Mouse (Mus musculus): ENCODE measurements around the gene Sema6d.

GRCm38 (mm10) chr2:124660686-124661085, 570.9 kb downstream of the Sema6d start:
- TF ChIP-seq CTCF (IDR thresholded peaks at IDR 0.05; ENCODE audit: borderline replicate concordance, insufficient read depth, low read length) (no peak), POLR2A (IDR thresholded peaks at IDR 0.05; ENCODE audit: low read depth, low read length) (no peak)
